Mouse (Mus musculus): ENCODE data around the gene Wfdc6b. TPM values are rescaled to one million over a fixed set of nuclear protein-coding genes. Genes with fewer than 3 reads are reported as not detected.

The Wfdc6b gene
- polyA plus RNA-seq, 1 experiment = not detected

- H3K27me3 ChIP-seq (ENCODE audit: control insufficient read depth, insufficient read depth, insufficient read length) = peaks cover 20% of the 10 kb centered on the region
- TF ChIP-seq TCF3 (IDR thresholded peaks at IDR 0.05; ENCODE audit: insufficient read length, low read depth) (no peak), MYOG (IDR thresholded peaks at IDR 0.05; ENCODE audit: control insufficient read depth in 1 of 3, insufficient read depth in 1 of 3, insufficient read length in 2 of 3, low read depth in 2 of 3) (no peak), TCF12 (IDR thresholded peaks at IDR 0.05; ENCODE audit: insufficient read depth, poor library complexity, severe bottlenecking) (no peak), CEBPB (IDR thresholded peaks at IDR 0.05; ENCODE audit: insufficient read depth, poor library complexity, severe bottlenecking) (no peak), MYOD1 (IDR thresholded peaks at IDR 0.05; ENCODE audit: control insufficient read depth in 1 of 3, insufficient read length in 2 of 3, low read depth in 2 of 3) (no peak), REST (IDR thresholded peaks at IDR 0.05; ENCODE audit: insufficient read depth, insufficient read length) (no peak), POLR2A (IDR thresholded peaks at IDR 0.05; ENCODE audit: insufficient read length, low read depth) (no peak), POLR2AphosphoS2 (IDR thresholded peaks at IDR 0.05; ENCODE audit: insufficient read length, low read depth) (no peak), E2F4 (IDR thresholded peaks at IDR 0.05; ENCODE audit: insufficient read depth) (no peak), USF1 (IDR thresholded peaks at IDR 0.05; ENCODE audit: low read depth) (no peak), MAX (IDR thresholded peaks at IDR 0.05; ENCODE audit: low read depth) (no peak), SRF (IDR thresholded peaks at IDR 0.05; ENCODE audit: control insufficient read depth, insufficient read length, low read depth) (no peak)
These were observed 8.9 kb upstream of the Wfdc6b start for GRCm38 (mm10) chr2:164604411-164604810.

GRCm38 (mm10) chr2:164608781-164609180 lies 4.5 kb upstream of the Wfdc6b start:
- Histone ChIP-seq H3K79me2 (ENCODE audit: control insufficient read depth, insufficient read depth) (no peaks in the 10 kb centered on the region), H3K4me3 (no peak overlapping the region), H3ac (ENCODE audit: control insufficient read depth, insufficient read length) (no peak overlapping the region), H3K4me2 (ENCODE audit: low read depth) (no peak overlapping the region), H3K27me3 (ENCODE audit: control insufficient read depth, insufficient read depth, insufficient read length) (peaks cover 14% of the 10 kb centered on the region), H3K36me3 (ENCODE audit: control insufficient read depth, insufficient read depth) (no peaks in the 10 kb centered on the region)
- no peak for TF ChIP-seq REST (IDR thresholded peaks at IDR 0.05; ENCODE audit: insufficient read depth, insufficient read length)
- TF ChIP-seq USF1 (IDR thresholded peaks at IDR 0.05; ENCODE audit: low read depth) = no peak
- TF ChIP-seq E2F4 (IDR thresholded peaks at IDR 0.05; ENCODE audit: insufficient read depth) = no peak
- TF ChIP-seq TCF3 (IDR thresholded peaks at IDR 0.05; ENCODE audit: insufficient read length, low read depth) = no peak
- no peak for TF ChIP-seq CEBPB (IDR thresholded peaks at IDR 0.05; ENCODE audit: insufficient read depth, poor library complexity, severe bottlenecking)
- TF ChIP-seq SRF (IDR thresholded peaks at IDR 0.05; ENCODE audit: control insufficient read depth, insufficient read length, low read depth) = no peak
- TF ChIP-seq MYOG (IDR thresholded peaks at IDR 0.05; ENCODE audit: control insufficient read depth in 1 of 3, insufficient read depth in 1 of 3, insufficient read length in 2 of 3, low read depth in 2 of 3) = no peak
- TF ChIP-seq MYOD1 (IDR thresholded peaks at IDR 0.05; ENCODE audit: control insufficient read depth in 1 of 3, insufficient read length in 2 of 3, low read depth in 2 of 3) = no peak
- TF ChIP-seq MAX (IDR thresholded peaks at IDR 0.05; ENCODE audit: low read depth) = no peak
- TF ChIP-seq TCF12 (IDR thresholded peaks at IDR 0.05; ENCODE audit: insufficient read depth, poor library complexity, severe bottlenecking) = no peak
- no peak for TF ChIP-seq POLR2A (IDR thresholded peaks at IDR 0.05; ENCODE audit: insufficient read length, low read depth)
- TF ChIP-seq POLR2AphosphoS2 (IDR thresholded peaks at IDR 0.05; ENCODE audit: insufficient read length, low read depth) = no peak

More at GRCm38 (mm10) chr2:164604411-164604810, 8.9 kb upstream of the Wfdc6b start:
- no peak overlapping the region for H3K4me2 ChIP-seq (ENCODE audit: low read depth)
- H3K4me3 ChIP-seq = no peak overlapping the region
- no peaks in the 10 kb centered on the region for H3K79me2 ChIP-seq (ENCODE audit: control insufficient read depth, insufficient read depth)
- no peaks in the 10 kb centered on the region for H3K36me3 ChIP-seq (ENCODE audit: control insufficient read depth, insufficient read depth)
- H3ac ChIP-seq (ENCODE audit: control insufficient read depth, insufficient read length) = no peak overlapping the region

DNA sequence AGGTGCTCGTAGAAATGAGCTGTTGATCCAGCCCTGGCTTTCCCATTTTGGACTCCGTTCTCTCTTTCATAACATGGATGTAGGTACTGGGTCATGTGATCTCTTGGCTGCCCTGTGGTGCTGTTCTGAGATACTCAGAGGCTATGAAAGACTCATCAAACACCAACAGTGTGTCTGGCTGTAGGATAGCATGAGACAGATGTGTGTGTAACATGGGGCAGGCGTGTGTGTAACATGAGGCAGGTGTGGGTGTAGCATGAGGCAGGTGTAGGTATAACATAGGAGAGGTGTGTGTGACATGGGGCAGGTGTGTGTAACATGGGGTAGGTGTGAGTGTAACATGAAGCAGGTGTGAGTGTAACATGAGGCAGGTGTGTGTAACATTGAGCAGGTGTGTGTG lies 2.1 kb downstream of the Wfdc6b start:
- H3K36me3 ChIP-seq (ENCODE audit: control insufficient read depth, insufficient read depth) = no peaks in the 10 kb centered on the region
- H3K4me3 ChIP-seq = no peak overlapping the region
- H3K27me3 ChIP-seq (ENCODE audit: control insufficient read depth, insufficient read depth, insufficient read length) = peaks cover 6% of the 10 kb centered on the region
- H3K79me2 ChIP-seq (ENCODE audit: control insufficient read depth, insufficient read depth) = no peaks in the 10 kb centered on the region
- no peak overlapping the region for H3ac ChIP-seq (ENCODE audit: control insufficient read depth, insufficient read length)
- TF ChIP-seq REST (IDR thresholded peaks at IDR 0.05; ENCODE audit: insufficient read depth, insufficient read length) = no peak
- TF ChIP-seq SRF (IDR thresholded peaks at IDR 0.05; ENCODE audit: control insufficient read depth, insufficient read length, low read depth) = no peak
- no peak for TF ChIP-seq TCF3 (IDR thresholded peaks at IDR 0.05; ENCODE audit: insufficient read length, low read depth)
- TF ChIP-seq POLR2A (IDR thresholded peaks at IDR 0.05; ENCODE audit: insufficient read length, low read depth) = no peak
- no peak for TF ChIP-seq TCF12 (IDR thresholded peaks at IDR 0.05; ENCODE audit: insufficient read depth, poor library complexity, severe bottlenecking)
- TF ChIP-seq MYOD1 (IDR thresholded peaks at IDR 0.05; ENCODE audit: control insufficient read depth in 1 of 3, insufficient read length in 2 of 3, low read depth in 2 of 3) = no peak
- TF ChIP-seq USF1 (IDR thresholded peaks at IDR 0.05; ENCODE audit: low read depth) = no peak
- TF ChIP-seq POLR2AphosphoS2 (IDR thresholded peaks at IDR 0.05; ENCODE audit: insufficient read length, low read depth) = no peak
- TF ChIP-seq E2F4 (IDR thresholded peaks at IDR 0.05; ENCODE audit: insufficient read depth) = no peak
- no peak for TF ChIP-seq MYOG (IDR thresholded peaks at IDR 0.05; ENCODE audit: control insufficient read depth in 1 of 3, insufficient read depth in 1 of 3, insufficient read length in 2 of 3, low read depth in 2 of 3)
- TF ChIP-seq MAX (IDR thresholded peaks at IDR 0.05; ENCODE audit: low read depth) = no peak
- no peak for TF ChIP-seq CEBPB (IDR thresholded peaks at IDR 0.05; ENCODE audit: insufficient read depth, poor library complexity, severe bottlenecking)
- H3K4me2 ChIP-seq (ENCODE audit: low read depth) = no peak overlapping the region

DNA sequence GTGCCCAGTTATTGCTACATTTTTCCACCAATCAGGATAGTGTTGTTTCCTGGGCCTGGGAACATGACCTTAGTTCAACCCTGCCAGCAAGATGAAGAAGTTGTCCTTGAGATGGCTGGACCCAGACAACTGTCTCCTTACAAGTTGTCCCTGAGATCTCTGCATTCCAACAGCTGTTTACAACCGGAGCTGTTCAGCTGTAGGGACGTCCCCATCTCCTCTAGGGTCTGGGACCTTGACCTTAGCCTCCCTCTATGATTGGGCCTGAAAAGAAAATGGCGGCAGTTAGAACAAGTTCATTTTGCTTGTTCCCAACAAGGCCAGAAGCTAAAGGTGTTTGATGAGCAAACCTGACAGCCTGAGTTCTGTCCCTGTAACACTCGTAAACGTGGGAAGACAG lies 5.7 kb downstream of the Wfdc6b start:
- TF ChIP-seq POLR2AphosphoS2 (IDR thresholded peaks at IDR 0.05; ENCODE audit: insufficient read length, low read depth) = no peak
- no peak for TF ChIP-seq SRF (IDR thresholded peaks at IDR 0.05; ENCODE audit: control insufficient read depth, insufficient read length, low read depth)
- no peak for TF ChIP-seq E2F4 (IDR thresholded peaks at IDR 0.05; ENCODE audit: insufficient read depth)
- no peak for TF ChIP-seq MYOD1 (IDR thresholded peaks at IDR 0.05; ENCODE audit: control insufficient read depth in 1 of 3, insufficient read length in 2 of 3, low read depth in 2 of 3)
- TF ChIP-seq CEBPB (IDR thresholded peaks at IDR 0.05; ENCODE audit: insufficient read depth, poor library complexity, severe bottlenecking) = no peak
- TF ChIP-seq TCF12 (IDR thresholded peaks at IDR 0.05; ENCODE audit: insufficient read depth, poor library complexity, severe bottlenecking) = no peak
- Histone ChIP-seq H3ac (ENCODE audit: control insufficient read depth, insufficient read length) (no peak overlapping the region), H3K36me3 (ENCODE audit: control insufficient read depth, insufficient read depth) (no peaks in the 10 kb centered on the region), H3K4me3 (no peak overlapping the region), H3K79me2 (ENCODE audit: control insufficient read depth, insufficient read depth) (no peaks in the 10 kb centered on the region), H3K27me3 (ENCODE audit: control insufficient read depth, insufficient read depth, insufficient read length) (peaks cover 13% of the 10 kb centered on the region), H3K4me2 (ENCODE audit: low read depth) (no peak overlapping the region)
